7 mouse cellular contexts compared by ENCODE assay signal in the genomic region with DNA sequence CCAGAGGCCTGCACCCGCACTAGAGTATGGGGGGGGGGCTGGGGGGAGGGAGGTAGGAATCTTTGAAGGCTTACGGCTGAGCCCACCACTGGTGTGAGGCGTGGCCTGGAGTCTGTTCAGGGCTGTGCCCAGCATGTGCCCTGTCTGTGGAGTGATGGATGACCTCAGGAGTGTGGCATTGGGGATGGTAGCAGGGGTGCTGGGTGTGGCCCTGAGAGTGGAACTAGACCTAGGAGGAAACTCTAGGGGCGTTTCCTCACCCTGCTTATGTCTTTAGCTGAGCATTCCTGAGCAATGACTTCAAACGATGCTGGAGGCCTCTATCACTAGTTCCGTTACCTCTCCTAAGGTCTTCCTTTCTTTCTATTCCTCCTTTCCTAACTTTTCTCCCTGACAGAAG. TPM values are rescaled to one million over a fixed set of nuclear protein-coding genes. Genes with fewer than 3 reads are reported as not detected.
A peak's percentile ranks its signal among the peaks of the same experiment; 100 is the strongest.
DNase-seq lines count a peak whose midpoint lies in the region; ATAC-seq and TF ChIP-seq lines count a peak whose summit lies in the region.

No protein-coding gene starts in this region.

- peak overlapping the region; percentile 90 for H3K9ac ChIP-seq in heart, embryonic 13.5 days
- H3K9ac ChIP-seq in limb, embryonic 13.5 days: peak overlapping the region; percentile 61
- no peak overlapping the region for H3K9ac ChIP-seq in midbrain, embryonic 16.5 days (ENCODE audit: low read depth, low read length)

- no peaks in the 10 kb centered on the region for H3K9me3 ChIP-seq in E14TG2a.4 (ENCODE audit: low read length)
- H3K9me3 ChIP-seq in heart, embryonic 13.5 days: no peaks in the 10 kb centered on the region
- H3K9me3 ChIP-seq in limb, embryonic 13.5 days: no peaks in the 10 kb centered on the region
- no peaks in the 10 kb centered on the region for H3K9me3 ChIP-seq in midbrain, embryonic 16.5 days (replicated peaks; ENCODE audit: control insufficient read depth, low read length, poor library complexity, severe bottlenecking)

- WGBS in heart, embryonic 13.5 days: 6% methylated on average over 6 of the region's 6 CpGs
- 32% methylated on average over 6 of the region's 6 CpGs for WGBS in limb, embryonic 13.5 days
- 57% methylated on average over 5 of the region's 6 CpGs for WGBS in midbrain, embryonic 16.5 days

- TF ChIP-seq CTCF in E14TG2a.4 (conservative IDR thresholded peaks at IDR 0.05; ENCODE audit: low read length): no peak

- H3K27ac ChIP-seq in heart, embryonic 13.5 days (replicated peaks): peak overlapping the region; percentile 97
- H3K27ac ChIP-seq in limb, embryonic 13.5 days: peak overlapping the region; percentile 76; the same call in 1 of the 2 replicates
- no peak overlapping the region; the same call in 1 of the 2 replicates for H3K27ac ChIP-seq in midbrain, embryonic 16.5 days (ENCODE audit: low read length)

- H3K36me3 ChIP-seq in E14TG2a.4 (ENCODE audit: insufficient read depth, low read length): peaks cover 21% of the 10 kb centered on the region
- H3K36me3 ChIP-seq in heart, embryonic 13.5 days: peaks cover 29% of the 10 kb centered on the region
- H3K36me3 ChIP-seq in limb, embryonic 13.5 days: peaks cover 23% of the 10 kb centered on the region
- H3K36me3 ChIP-seq in midbrain, embryonic 16.5 days (ENCODE audit: control insufficient read depth, insufficient read depth, low read length): peaks cover 5% of the 10 kb centered on the region; the same call in 1 of the 2 replicates

- peak; percentile 24 for DNase-seq in adipocyte (ENCODE audit: low spot score)
- no peak for DNase-seq in left cerebral cortex, postnatal 36 days (ENCODE audit: low spot score in 2 of 2)
- no peak for DNase-seq in gastrocnemius, postnatal 25 days

- peak overlapping the region; percentile 81 for H3K4me2 ChIP-seq in heart, embryonic 13.5 days
- H3K4me2 ChIP-seq in limb, embryonic 13.5 days (replicated peaks): peak overlapping the region; percentile 75
- H3K4me2 ChIP-seq in midbrain, embryonic 16.5 days (ENCODE audit: low read length): peak overlapping the region; percentile 84

- peak overlapping the region; percentile 83 for H3K4me3 ChIP-seq in E14TG2a.4 (replicated peaks; ENCODE audit: low read length)
- peak overlapping the region; percentile 67 for H3K4me3 ChIP-seq in heart, embryonic 13.5 days
- H3K4me3 ChIP-seq in limb, embryonic 13.5 days: peak overlapping the region; percentile 53
- H3K4me3 ChIP-seq in midbrain, embryonic 16.5 days (ENCODE audit: low read depth, low read length): peak overlapping the region; percentile 50

- H3K27me3 ChIP-seq in E14TG2a.4 (ENCODE audit: insufficient read depth, low read length): no peaks in the 10 kb centered on the region
- no peaks in the 10 kb centered on the region for H3K27me3 ChIP-seq in heart, embryonic 13.5 days (replicated peaks)
- H3K27me3 ChIP-seq in limb, embryonic 13.5 days: no peaks in the 10 kb centered on the region
- no peaks in the 10 kb centered on the region for H3K27me3 ChIP-seq in midbrain, embryonic 16.5 days (ENCODE audit: control insufficient read depth, insufficient read depth, low read depth, low read length)

- peaks cover 62% of the 10 kb centered on the region for H3K4me1 ChIP-seq in E14TG2a.4 (replicated peaks; ENCODE audit: low read depth, low read length)
- peaks cover 53% of the 10 kb centered on the region for H3K4me1 ChIP-seq in heart, embryonic 13.5 days
- H3K4me1 ChIP-seq in limb, embryonic 13.5 days: peaks cover 36% of the 10 kb centered on the region
- H3K4me1 ChIP-seq in midbrain, embryonic 16.5 days (ENCODE audit: control insufficient read depth, insufficient read depth, low read length): peaks cover 25% of the 10 kb centered on the region

- intact Hi-C loops in left cerebral cortex, postnatal 36 days (cut with DNase I): loop anchor here (10.0 kb wide), 1 partner anchor 1184 kb away; no protein-coding TSS in a partner anchor

- ATAC-seq in heart, embryonic 13.5 days (ENCODE audit: extremely low read depth, insufficient number of reproducible peaks, low FRiP score, low TSS enrichment): 0 out of 2 replicates have a peak, but pooled peaks have one; percentile 27
- no peak for ATAC-seq in limb, embryonic 13.5 days (ENCODE audit: low FRiP score, low read depth)
- ATAC-seq in midbrain, embryonic 16.5 days: 0 out of 2 replicates have a peak, but pooled peaks have one; percentile 2

RNA-seq across cellular contexts. Expression of a gene that starts 2.2 kb away (rescaled TPM):
- 0.04 and 0.13 TPM in 2 replicates for polyA plus RNA-seq in heart, embryonic 13.5 days (2015; fragmentation: Nextera tagmentation; extraction: Ambion mirVana)
- 0.15 and 0.23 TPM in 2 replicates for polyA plus RNA-seq in limb, embryonic 13.5 days (2015; fragmentation: Nextera tagmentation; extraction: Ambion mirVana)
- polyA plus RNA-seq in midbrain, embryonic 16.5 days (2015; fragmentation: Nextera tagmentation; extraction: Ambion mirVana): 3.3 and 3.8 TPM in 2 replicates
- total RNA-seq in left cerebral cortex, postnatal 36 days (2021): 100 to 1,000 TPM; 257 to 278 TPM
- 1 to 10 TPM; 1.3 TPM for total RNA-seq in gastrocnemius, postnatal 25 days (2021)

RNA-seq across cellular contexts. Expression of a gene that starts 2.3 kb away (rescaled TPM):
- 159 and 162 TPM in 2 replicates for polyA plus RNA-seq in heart, embryonic 13.5 days (2015; fragmentation: Nextera tagmentation; extraction: Ambion mirVana)
- 63.6 and 67.8 TPM in 2 replicates for polyA plus RNA-seq in limb, embryonic 13.5 days (2015; fragmentation: Nextera tagmentation; extraction: Ambion mirVana)
- 32.7 and 36.4 TPM in 2 replicates for polyA plus RNA-seq in midbrain, embryonic 16.5 days (2015; fragmentation: Nextera tagmentation; extraction: Ambion mirVana)
- total RNA-seq in left cerebral cortex, postnatal 36 days (2021): 10 to 100 TPM; 64.1 to 67.8 TPM
- total RNA-seq in gastrocnemius, postnatal 25 days (2021): 10 to 100 TPM; 31.7 to 45.4 TPM

RNA-seq across cellular contexts. Expression of a gene that starts 41.6 kb away (rescaled TPM):
- 0.19 and 0.51 TPM in 2 replicates for polyA plus RNA-seq in heart, embryonic 13.5 days (2015; fragmentation: Nextera tagmentation; extraction: Ambion mirVana)
- 3.8 and 4.1 TPM in 2 replicates for polyA plus RNA-seq in limb, embryonic 13.5 days (2015; fragmentation: Nextera tagmentation; extraction: Ambion mirVana)
- polyA plus RNA-seq in midbrain, embryonic 16.5 days (2015; fragmentation: Nextera tagmentation; extraction: Ambion mirVana): 2.6 and 3.0 TPM in 2 replicates
- total RNA-seq in left cerebral cortex, postnatal 36 days (2021): 100 to 1,000 TPM; 182 to 196 TPM
- 1 to 10 TPM; 6.7 to 7.7 TPM for total RNA-seq in gastrocnemius, postnatal 25 days (2021)

RNA-seq across cellular contexts. Expression of a gene that starts 41.7 kb away (rescaled TPM):
- not detected in 2 replicates for polyA plus RNA-seq in heart, embryonic 13.5 days (2015; fragmentation: Nextera tagmentation; extraction: Ambion mirVana)
- polyA plus RNA-seq in limb, embryonic 13.5 days (2015; fragmentation: Nextera tagmentation; extraction: Ambion mirVana): not detected in 2 replicates
- polyA plus RNA-seq in midbrain, embryonic 16.5 days (2015; fragmentation: Nextera tagmentation; extraction: Ambion mirVana): 0.10 TPM in 1 of 2 replicates, not detected in the other
- total RNA-seq in left cerebral cortex, postnatal 36 days (2021): not detected
- not detected for total RNA-seq in gastrocnemius, postnatal 25 days (2021)
